Mouse (Mus musculus) kidney, adult 2 months (tissue): ENCODE data around the gene Car12.

Experiments used
- CTCF ChIP-seq: fragments of 200-500 bp; conservative IDR thresholded peaks from 2 replicates; pipeline ENCODE4 v1.5.1; 2011; ENCODE audit warnings: low read depth, mild to moderate bottlenecking, control low read depth, low read length, moderate library complexity, mixed read lengths; ENCODE audit not compliant: insufficient read depth, insufficient read length
- POLR2A ChIP-seq: fragments of 200-500 bp; IDR thresholded peaks from one replicate; pipeline ENCODE4 v1.6.1; 2011; ENCODE audit warnings: low read depth, low read length, control low read depth

DNA sequence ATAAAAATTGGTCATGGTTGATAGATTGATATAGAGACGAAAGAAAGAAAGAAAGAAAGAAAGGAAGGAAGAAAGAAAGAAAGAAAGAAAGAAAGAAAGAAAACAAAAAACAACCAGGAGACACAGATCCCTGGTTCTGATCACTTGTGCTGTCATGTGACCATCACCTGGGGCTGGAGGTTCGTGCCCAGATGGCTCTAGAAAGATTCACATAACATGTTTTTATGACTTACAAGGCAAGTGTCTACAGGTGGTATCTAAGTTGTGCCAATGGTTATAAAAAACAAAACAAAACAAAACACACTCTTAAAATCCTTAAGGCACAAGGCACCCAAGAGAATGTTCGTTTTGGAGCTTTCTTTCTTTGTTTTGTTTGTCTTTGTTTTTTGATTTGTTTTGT, 49.7 kb upstream of the Car12 start:
- TF ChIP-seq CTCF (no peak), POLR2A (no peak)
